In the genomic region with DNA sequence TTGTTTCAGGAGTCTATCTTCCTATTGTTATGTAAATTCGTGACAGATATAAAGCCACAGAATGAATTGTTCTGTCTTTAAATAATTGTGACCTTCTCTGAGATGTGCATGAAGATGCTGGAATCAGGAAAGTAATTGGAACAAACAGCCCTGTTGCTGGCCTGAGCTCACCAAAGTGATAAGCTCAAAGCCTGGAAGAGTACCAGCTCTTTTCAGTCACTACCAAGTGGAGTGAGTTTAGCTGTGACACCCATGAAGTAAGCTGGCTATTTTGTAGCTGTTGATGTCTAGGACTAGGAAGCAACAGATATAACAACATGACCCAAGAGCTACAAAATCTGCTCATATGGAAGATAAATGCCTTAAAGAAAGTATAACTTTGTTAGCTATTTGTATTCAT, we compare ENCODE assay signal across 27 mouse cellular contexts.
DNase-seq lines count a peak whose midpoint lies in the region; ATAC-seq and TF ChIP-seq lines count a peak whose summit lies in the region.
"Had no signal": no experiment of that assay in that cellular context is flagged by ENCODE, and none has a peak within 500 bp of the region (broad histone marks: within the 10 kb centered on the region; RNA-seq: fewer than 3 reads in every experiment).

No protein-coding gene starts in this region.

- H3K4me1 ChIP-seq in heart, embryonic 15.5 days (replicated peaks) = peaks cover 33% of the 10 kb centered on the region
- no peaks in the 10 kb centered on the region for H3K4me1 ChIP-seq in midbrain, embryonic 14.5 days (ENCODE audit: control insufficient read depth, insufficient read depth, low read length)
- no peaks in the 10 kb centered on the region for H3K4me1 ChIP-seq in forebrain, postnatal 0 days (ENCODE audit: insufficient read depth)
- H3K4me1 ChIP-seq: midbrain, embryonic 15.5 days; neural tube, embryonic 15.5 days had no signal

- H3K4me2 ChIP-seq in heart, embryonic 15.5 days = 0 out of 2 replicates have a peak overlapping the region, but pooled peaks have one; percentile 13
- H3K4me2 ChIP-seq in midbrain, embryonic 14.5 days (ENCODE audit: low read length) = no peak overlapping the region
- H3K4me2 ChIP-seq in forebrain, postnatal 0 days (ENCODE audit: low read depth) = no peak overlapping the region
- H3K4me2 ChIP-seq: embryonic facial prominence, embryonic 12.5 days; hindbrain, embryonic 12.5 days; midbrain, embryonic 15.5 days; neural tube, embryonic 15.5 days had no signal

- H3K27me3 ChIP-seq in heart, embryonic 15.5 days = no peaks in the 10 kb centered on the region
- no peaks in the 10 kb centered on the region for H3K27me3 ChIP-seq in midbrain, embryonic 14.5 days (ENCODE audit: control insufficient read depth, insufficient read depth, low read length)
- H3K27me3 ChIP-seq in forebrain, postnatal 0 days (ENCODE audit: insufficient read depth, low read length) = no peaks in the 10 kb centered on the region
- H3K27me3 ChIP-seq: embryonic facial prominence, embryonic 12.5 days; hindbrain, embryonic 12.5 days; midbrain, embryonic 15.5 days; neural tube, embryonic 15.5 days had no signal

- peak; percentile 54 for DNase-seq in heart, adult 18-20 months
- DNase-seq in heart, postnatal 36 days = no peak
- peak; percentile 29 for DNase-seq in lung, postnatal 36 days
- DNase-seq in lung, adult 18-20 months = no peak
- no peak for DNase-seq in midbrain, embryonic 14.5 days
- no peak for DNase-seq in forebrain, postnatal 0 days
- DNase-seq: adrenal gland, postnatal 10 days; cerebellum, adult 11 months; cerebellum, adult 9-10 months; gastrocnemius, postnatal 14 days; kidney, adult 9 months; kidney, postnatal 10 days; layer of hippocampus, adult 9-11 months; liver; retina, postnatal 1 day; right cerebral cortex, postnatal 14 days; thymus, postnatal 4 days had no signal

- WGBS in heart, embryonic 15.5 days = 61% methylated on average over 1 of the region's 1 CpGs
- WGBS in midbrain, embryonic 14.5 days = 74% methylated on average over 1 of the region's 1 CpGs
- WGBS in forebrain, postnatal 0 days = 89% methylated on average over 1 of the region's 1 CpGs

- H3K9ac ChIP-seq in heart, embryonic 15.5 days = no peak overlapping the region
- H3K9ac ChIP-seq in midbrain, embryonic 14.5 days (replicated peaks; ENCODE audit: low read length) = no peak overlapping the region
- no peak overlapping the region for H3K9ac ChIP-seq in forebrain, postnatal 0 days
- H3K9ac ChIP-seq: embryonic facial prominence, embryonic 12.5 days; hindbrain, embryonic 12.5 days; liver, embryonic 14.5 days; midbrain, embryonic 15.5 days; neural tube, embryonic 15.5 days had no signal

- intact Hi-C loops in heart, postnatal 36 days (cut with DNase I) = loop anchor here (2.0 to 5.0 kb wide), 2 partner anchors 183 to 188 kb away; no protein-coding TSS in a partner anchor

- ATAC-seq in heart, embryonic 15.5 days (replicated peaks; ENCODE audit: insufficient number of reproducible peaks, insufficient read depth, low FRiP score, low read depth) = no peak
- ATAC-seq in midbrain, embryonic 14.5 days (ENCODE audit: low FRiP score, low TSS enrichment) = no peak
- no peak for ATAC-seq in forebrain, postnatal 0 days
- ATAC-seq: forebrain, embryonic 16.5 days; intestine, postnatal 0 days; midbrain, embryonic 15.5 days had no signal

- H3K36me3 ChIP-seq in heart, embryonic 15.5 days = no peaks in the 10 kb centered on the region
- H3K36me3 ChIP-seq in midbrain, embryonic 14.5 days (ENCODE audit: control insufficient read depth, insufficient read depth, low read length) = no peaks in the 10 kb centered on the region
- no peaks in the 10 kb centered on the region for H3K36me3 ChIP-seq in forebrain, postnatal 0 days (ENCODE audit: insufficient read depth)
- H3K36me3 ChIP-seq: embryonic facial prominence, embryonic 12.5 days; forebrain, embryonic 10.5 days; G1E; hindbrain, embryonic 12.5 days; midbrain, embryonic 15.5 days; neural tube, embryonic 15.5 days had no signal

- peak overlapping the region; percentile 65 for H3K27ac ChIP-seq in heart, embryonic 15.5 days
- H3K27ac ChIP-seq in midbrain, embryonic 14.5 days (replicated peaks; ENCODE audit: low read depth, low read length) = no peak overlapping the region
- no peak overlapping the region for H3K27ac ChIP-seq in forebrain, postnatal 0 days (ENCODE audit: low read depth, low read length)
- H3K27ac ChIP-seq: embryonic facial prominence, embryonic 12.5 days; forebrain, embryonic 10.5 days; hindbrain, embryonic 12.5 days; liver, embryonic 14.5 days; midbrain, embryonic 15.5 days; neural tube, embryonic 15.5 days had no signal

- TF ChIP-seq CTCF in forebrain, postnatal 0 days (IDR thresholded peaks at IDR 0.05; ENCODE audit: low read depth) = no peak

- no peak overlapping the region for H3K4me3 ChIP-seq in heart, embryonic 15.5 days
- no peak overlapping the region for H3K4me3 ChIP-seq in midbrain, embryonic 14.5 days (replicated peaks; ENCODE audit: low read depth, low read length)
- no peak overlapping the region for H3K4me3 ChIP-seq in forebrain, postnatal 0 days (ENCODE audit: low read depth, low read length)
- H3K4me3 ChIP-seq: embryonic facial prominence, embryonic 12.5 days; forebrain, embryonic 10.5 days; hindbrain, embryonic 12.5 days; midbrain, embryonic 15.5 days; neural tube, embryonic 15.5 days had no signal

- H3K9me3 ChIP-seq in heart, embryonic 15.5 days (replicated peaks) = no peaks in the 10 kb centered on the region
- no peaks in the 10 kb centered on the region for H3K9me3 ChIP-seq in midbrain, embryonic 14.5 days (ENCODE audit: control insufficient read depth, low read length)
- no peaks in the 10 kb centered on the region for H3K9me3 ChIP-seq in forebrain, postnatal 0 days (ENCODE audit: low read length)
- H3K9me3 ChIP-seq: embryonic facial prominence, embryonic 12.5 days; forebrain, embryonic 10.5 days; G1E; hindbrain, embryonic 12.5 days; midbrain, embryonic 15.5 days; neural tube, embryonic 15.5 days had no signal

Comparison
In these comparisons a context has a peak if more than half of its experiments do, and no peak if none do; other contexts are left out.
1. DNase-seq: peak in heart, adult 18-20 months (2 of 2) and lung, postnatal 36 days (single experiment); none in heart, postnatal 36 days (0 of 2), lung, adult 18-20 months (0 of 2), midbrain, embryonic 14.5 days (single experiment) and forebrain, postnatal 0 days (single experiment).